Mouse (Mus musculus): Measurements from ENCODE around the gene Cyb561d1. TPM values are rescaled to one million over a fixed set of nuclear protein-coding genes. Genes with fewer than 3 reads are reported as not detected.

Gene Cyb561d1
- total RNA-seq (2023), result 10 to 100 TPM; 34.4 to 35.4 TPM

GRCm38 (mm10) chr3:108200329-108201323 lies at the start of gene Cyb561d1:
Gene Cyb561d1 (minus strand): TSS chr3:108201212.

GRCm38 (mm10) chr3:108226558-108227350 lies 25.7 kb upstream of the Cyb561d1 start, which contains the start of gene Sypl2:
Gene Sypl2 (minus strand): TSS chr3:108226648.

GRCm38 (mm10) chr3:108210771-108211139 lies 9.7 kb upstream of the Cyb561d1 start, which contains the start of gene Atxn7l2:
Gene Atxn7l2 (minus strand): TSS chr3:108210934.

GRCm38 (mm10) chr3:108186098-108187047 lies 14.6 kb downstream of the Cyb561d1 start, which contains the start of gene Amigo1:
Gene Amigo1 (plus strand): TSS chr3:108186335.

GRCm38 (mm10) chr3:108154656-108155055 lies 46.4 kb downstream of the Cyb561d1 start, which contains the start of gene Gpr61:
Gene Gpr61 (minus strand): TSS chr3:108154882.

Other genes starting within 250 kb of the Cyb561d1 start
- gene Gstm3, start 231.9 kb downstream of the Cyb561d1 start, total RNA-seq (2023), result not detected
- not detected for gene Gstm2, start 214.8 kb downstream of the Cyb561d1 start, total RNA-seq (2023)
- 10 to 100 TPM; 15.3 to 18.1 TPM for gene Gstm1, start 183.2 kb downstream of the Cyb561d1 start, total RNA-seq (2023)
- 1 to 10 TPM; 6.0 to 6.5 TPM for gene Gstm4, start 156.3 kb downstream of the Cyb561d1 start, total RNA-seq (2023)
- gene Ampd2, start 114.6 kb downstream of the Cyb561d1 start, total RNA-seq (2023), result 10 to 100 TPM; 26.9 to 27.9 TPM
- gene Gnat2, start 108.4 kb downstream of the Cyb561d1 start, total RNA-seq (2023), result under 1 TPM in 1 of 2 experiments, not detected in 1; 0.36 TPM
- 10 to 100 TPM; 66.3 to 72.4 TPM for gene Gnai3, start 55.1 kb downstream of the Cyb561d1 start, total RNA-seq (2023)
- gene Gpr61, start 46.3 kb downstream of the Cyb561d1 start, total RNA-seq (2023), result not detected
- 1 to 10 TPM; 2.5 to 2.9 TPM for gene Amigo1, start 14.9 kb downstream of the Cyb561d1 start, total RNA-seq (2023)
- gene Atxn7l2, start 9.7 kb upstream of the Cyb561d1 start, total RNA-seq (2023), result 10 to 100 TPM; 31.8 to 35.8 TPM
- not detected for gene Sypl2, start 25.4 kb upstream of the Cyb561d1 start, total RNA-seq (2023)
- gene Psma5, start 55.7 kb upstream of the Cyb561d1 start, total RNA-seq (2023), result 10 to 100 TPM; 41.3 to 43.4 TPM
- gene Sort1, start 82.9 kb upstream of the Cyb561d1 start, total RNA-seq (2023), result under 1 TPM; 0.15 to 0.61 TPM
- gene Mybphl, start 163.7 kb upstream of the Cyb561d1 start, total RNA-seq (2023), result not detected
- under 1 TPM; 0.42 to 0.75 TPM for gene Psrc1, start 182.6 kb upstream of the Cyb561d1 start, total RNA-seq (2023)
- gene Celsr2, start 214.3 kb upstream of the Cyb561d1 start, total RNA-seq (2023), result 1 to 10 TPM; 4.6 to 4.9 TPM
- gene Sars, start 244.0 kb upstream of the Cyb561d1 start, total RNA-seq (2023), result 100 to 1,000 TPM; 136 to 138 TPM